Mouse (Mus musculus): ENCODE results near the gene Samd4b.

DNA sequence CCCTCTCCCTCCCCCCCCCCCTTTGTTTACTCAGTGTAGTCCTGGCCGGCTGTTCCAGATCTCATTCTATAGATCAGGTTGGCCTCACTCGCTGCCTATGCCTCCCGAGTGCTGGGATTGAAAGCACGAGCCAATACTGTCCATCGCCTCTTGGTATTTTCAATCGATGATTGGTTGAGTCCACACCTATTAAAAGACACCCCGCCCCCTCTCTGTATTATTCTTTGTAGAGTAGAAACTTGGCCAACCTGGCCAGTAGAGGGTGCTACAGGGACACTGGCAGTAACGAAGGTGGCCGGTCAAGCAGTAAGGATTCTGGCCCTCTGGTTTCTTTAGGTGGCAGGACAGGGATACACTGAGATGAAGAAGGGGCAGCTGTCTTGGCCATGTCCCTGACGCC, 107.5 kb downstream of the Samd4b start:
- TF ChIP-seq CTCF (IDR thresholded peaks at IDR 0.05; ENCODE audit: insufficient read depth, low read length) (peak; percentile 64), POLR2A (IDR thresholded peaks at IDR 0.05; ENCODE audit: borderline replicate concordance, extremely low read depth, low read depth, low read length) (no peak)

All from lung, adult 2 months (tissue).